20 mouse cellular contexts compared by ENCODE assay signal in genomic region chr6:114055311-114055710, GRCm38 (mm10). TPM values are rescaled to one million over a fixed set of nuclear protein-coding genes. Genes with fewer than 3 reads are reported as not detected.
"Had no signal": no experiment of that assay in that cellular context is flagged by ENCODE, and none has a peak within 500 bp of the region (broad histone marks: within the 10 kb centered on the region; RNA-seq: fewer than 3 reads in every experiment).

No protein-coding gene starts in this region.

- H3K4me3 ChIP-seq: intestine, embryonic 15.5 days; kidney, embryonic 15.5 days; left cerebral cortex, adult 2 months; liver, embryonic 13.5 days; megakaryocyte, embryonic 14.5 days; midbrain, embryonic 10.5 days; midbrain, embryonic 13.5 days; myocyte; neural tube, embryonic 13.5 days had no signal

- H3K4me1 ChIP-seq: intestine, embryonic 15.5 days; kidney, embryonic 15.5 days; liver, embryonic 13.5 days; megakaryocyte, embryonic 14.5 days; midbrain, embryonic 10.5 days; neural tube, embryonic 13.5 days had no signal

- DNase-seq: kidney, adult 11 months; kidney, adult 8-10 months; kidney, postnatal 10 days; kidney, postnatal 36 days; liver, embryonic 13.5 days; lung, embryonic 14.5 days; thymus, adult 2 months; thymus, postnatal 14 days; thymus, postnatal 4 days had no signal

- H3K9me3 ChIP-seq: intestine, embryonic 15.5 days; kidney, embryonic 15.5 days; liver, embryonic 13.5 days; midbrain, embryonic 10.5 days; midbrain, embryonic 13.5 days; neural tube, embryonic 13.5 days had no signal

- H3K27me3 ChIP-seq: intestine, embryonic 15.5 days; kidney, embryonic 15.5 days; liver, embryonic 13.5 days; midbrain, embryonic 13.5 days; neural tube, embryonic 13.5 days had no signal

- H3K36me3 ChIP-seq: intestine, embryonic 15.5 days; kidney, embryonic 15.5 days; liver, embryonic 13.5 days; midbrain, embryonic 10.5 days; midbrain, embryonic 13.5 days; neural tube, embryonic 13.5 days had no signal

- H3K27ac ChIP-seq: intestine, embryonic 15.5 days; kidney, embryonic 15.5 days; liver, embryonic 13.5 days; midbrain, embryonic 10.5 days; midbrain, embryonic 13.5 days; neural tube, embryonic 13.5 days; stomach, postnatal 0 days had no signal

- H3K4me2 ChIP-seq: intestine, embryonic 15.5 days; kidney, embryonic 15.5 days; liver, embryonic 13.5 days; lung, embryonic 14.5 days; midbrain, embryonic 13.5 days; neural tube, embryonic 13.5 days had no signal

- H3K9ac ChIP-seq: intestine, embryonic 15.5 days; kidney, embryonic 15.5 days; liver, embryonic 13.5 days; lung, embryonic 14.5 days; midbrain, embryonic 13.5 days; neural tube, embryonic 13.5 days had no signal

RNA-seq across cellular contexts. Expression of gene Atp2b2, which starts 12.9 kb away (rescaled TPM):
- total RNA-seq: monocyte, adult 5-6 weeks; neutrophil, adult 5-6 weeks had no signal
- polyA plus RNA-seq: myocyte had no signal
